Mouse (Mus musculus): ENCODE data around the gene Dock6.

Dock6 gene

GRCm38 (mm10) chr9:21847425-21847824 lies 5.0 kb downstream of the Dock6 start:
- in situ Hi-C loops (cut with MboI; ENCODE audit: unreplicated experiment in 2 of 2): loop anchor here (25.0 kb wide), 2 partner anchors 315 to 540 kb away; partner anchors contain the start of genes Anln (in 1 of the 2) and Pigyl (in 1 of the 2)

DNA sequence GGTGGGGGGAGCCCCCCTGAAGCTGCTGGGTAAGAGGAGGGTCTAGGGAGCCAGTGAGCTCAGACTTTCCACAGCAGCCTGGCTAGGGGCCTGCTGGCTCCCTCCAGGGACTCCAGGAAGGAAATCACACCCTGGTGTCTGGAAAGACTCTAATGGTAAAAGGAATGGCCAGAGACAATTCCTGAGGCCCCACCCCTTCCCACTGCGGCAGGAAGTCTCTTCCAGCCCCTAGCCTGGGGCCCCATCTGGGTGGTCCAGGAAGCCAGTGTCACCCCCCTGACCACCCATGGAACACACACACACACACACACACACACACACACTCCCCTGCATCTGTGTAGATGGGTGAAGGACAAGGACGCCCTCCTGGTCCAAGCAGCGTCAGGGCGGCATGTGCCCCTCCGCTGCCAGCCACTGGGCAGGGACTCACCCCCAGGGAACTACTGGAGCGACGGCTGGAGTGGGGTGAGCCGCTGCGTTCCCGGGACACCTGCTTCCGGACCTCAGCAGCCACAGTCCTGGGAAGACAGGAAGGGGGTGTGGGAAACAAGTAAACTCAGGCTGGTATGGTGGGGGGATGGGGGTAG lies 5.6 kb downstream of the Dock6 start:
- in situ Hi-C loops (cut with MboI; ENCODE audit: unreplicated experiment in 2 of 2): loop anchor here (25.0 kb wide), 2 partner anchors 315 to 540 kb away; partner anchors contain the start of genes Anln (in 1 of the 2) and Pigyl (in 1 of the 2)

DNA sequence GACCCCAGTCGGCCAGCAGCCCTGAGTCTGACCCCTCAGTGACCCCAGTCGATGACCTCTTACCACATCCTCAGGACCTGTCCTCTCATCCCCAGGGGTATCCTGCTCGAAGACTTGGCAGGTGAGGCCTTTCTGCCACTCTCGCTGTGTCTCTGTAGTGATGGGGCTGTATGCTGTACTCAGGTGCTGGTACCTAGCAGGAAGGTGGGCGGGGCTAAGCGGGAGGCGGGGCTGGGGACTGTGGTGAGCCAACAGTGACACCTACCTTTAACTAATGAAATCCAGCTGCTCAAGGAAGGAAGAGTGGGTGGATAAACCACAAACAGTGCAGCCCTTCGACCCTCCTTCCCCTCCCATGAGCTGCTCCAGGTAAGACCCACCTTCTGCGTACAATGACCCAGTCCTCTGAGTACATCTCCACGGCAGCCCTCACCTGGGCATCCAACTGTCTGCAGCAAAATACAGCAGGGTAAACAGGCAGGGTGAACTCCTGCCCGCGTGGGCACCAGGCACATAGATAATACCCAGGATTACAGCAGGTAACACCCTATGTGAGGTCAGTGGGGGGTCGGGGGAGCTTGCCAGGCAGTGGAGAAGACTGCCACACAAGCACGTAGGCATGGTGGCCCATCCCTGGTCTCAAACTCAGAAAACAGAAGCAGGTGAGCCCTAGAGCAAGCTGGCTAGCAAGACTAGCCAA lies 6.9 kb downstream of the Dock6 start:
- in situ Hi-C loops (cut with MboI; ENCODE audit: unreplicated experiment in 2 of 2): loop anchor here (25.0 kb wide), 2 partner anchors 317 to 542 kb away; partner anchors contain the start of genes Anln (in 1 of the 2) and Pigyl (in 1 of the 2)

DNA sequence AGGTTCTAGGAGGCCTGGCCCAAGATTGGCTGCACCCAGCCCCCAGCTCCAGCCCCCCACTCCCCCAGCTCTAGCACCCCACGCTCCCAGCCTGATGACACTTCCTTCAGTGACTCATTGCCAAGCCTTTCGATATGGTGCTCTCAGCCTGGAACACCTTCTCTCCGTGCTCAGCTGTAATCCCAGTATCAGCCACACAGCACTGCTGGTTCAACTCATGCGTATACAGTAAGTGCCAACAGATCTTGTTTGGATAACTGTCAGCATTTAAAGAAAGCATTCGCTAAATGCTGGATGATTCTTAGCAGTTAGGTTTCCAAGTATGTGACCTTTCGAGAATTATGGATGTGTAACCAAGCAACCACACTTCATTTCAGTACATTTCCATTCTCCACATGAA lies 9.3 kb downstream of the Dock6 start:
- in situ Hi-C loops (cut with MboI; ENCODE audit: unreplicated experiment in 2 of 2): loop anchor here (25.0 kb wide), 2 partner anchors 319 to 544 kb away; partner anchors contain the start of genes Anln (in 1 of the 2) and Pigyl (in 1 of the 2)

DNA sequence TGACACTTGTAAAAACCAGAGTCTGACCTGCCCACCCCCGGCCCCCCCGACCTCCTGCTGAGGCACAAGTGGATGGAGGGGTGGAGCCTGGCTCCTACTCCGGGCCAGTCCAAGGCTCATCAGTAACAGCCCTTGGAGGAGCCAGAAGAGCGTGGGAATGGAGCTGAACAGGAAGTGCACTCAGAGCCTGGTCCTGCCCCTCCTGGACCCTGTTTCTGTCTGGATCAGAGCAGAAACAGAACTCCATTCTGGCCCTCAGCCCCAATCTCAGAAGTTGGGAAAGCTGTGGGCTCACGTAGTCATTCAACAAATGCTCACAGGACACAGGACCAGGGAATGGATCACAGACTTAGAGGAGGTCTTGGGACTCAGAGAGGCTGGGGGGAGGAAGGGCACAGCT lies 10.0 kb downstream of the Dock6 start:
- in situ Hi-C loops (cut with MboI; ENCODE audit: unreplicated experiment in 2 of 2): loop anchor here (25.0 kb wide), 2 partner anchors 320 to 545 kb away; partner anchors contain the start of genes Anln (in 1 of the 2) and Pigyl (in 1 of the 2)

DNA sequence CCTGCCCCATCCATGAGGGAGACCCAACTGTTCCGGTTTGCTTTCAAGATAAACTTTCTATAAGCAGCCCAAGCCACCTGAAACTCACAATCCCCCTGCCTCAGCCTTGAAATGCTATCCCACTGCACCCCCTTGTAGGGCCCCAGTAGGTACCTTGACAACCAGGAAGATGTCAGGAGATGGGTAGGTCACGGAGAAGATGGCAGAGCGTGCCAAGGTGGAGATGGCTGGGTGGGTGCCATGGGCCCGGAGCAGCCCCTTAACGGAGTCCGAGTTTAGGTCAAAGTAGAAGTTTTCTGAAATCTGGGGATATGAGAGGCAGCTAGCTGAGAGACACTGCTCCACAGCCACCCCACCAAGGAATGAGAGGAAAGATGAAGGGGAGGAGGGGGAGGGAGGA lies 11.1 kb downstream of the Dock6 start:
- in situ Hi-C loops (cut with MboI; ENCODE audit: unreplicated experiment in 2 of 2): loop anchor here (25.0 kb wide), 2 partner anchors 321 to 546 kb away; partner anchors contain the start of genes Anln (in 1 of the 2) and Pigyl (in 1 of the 2)

DNA sequence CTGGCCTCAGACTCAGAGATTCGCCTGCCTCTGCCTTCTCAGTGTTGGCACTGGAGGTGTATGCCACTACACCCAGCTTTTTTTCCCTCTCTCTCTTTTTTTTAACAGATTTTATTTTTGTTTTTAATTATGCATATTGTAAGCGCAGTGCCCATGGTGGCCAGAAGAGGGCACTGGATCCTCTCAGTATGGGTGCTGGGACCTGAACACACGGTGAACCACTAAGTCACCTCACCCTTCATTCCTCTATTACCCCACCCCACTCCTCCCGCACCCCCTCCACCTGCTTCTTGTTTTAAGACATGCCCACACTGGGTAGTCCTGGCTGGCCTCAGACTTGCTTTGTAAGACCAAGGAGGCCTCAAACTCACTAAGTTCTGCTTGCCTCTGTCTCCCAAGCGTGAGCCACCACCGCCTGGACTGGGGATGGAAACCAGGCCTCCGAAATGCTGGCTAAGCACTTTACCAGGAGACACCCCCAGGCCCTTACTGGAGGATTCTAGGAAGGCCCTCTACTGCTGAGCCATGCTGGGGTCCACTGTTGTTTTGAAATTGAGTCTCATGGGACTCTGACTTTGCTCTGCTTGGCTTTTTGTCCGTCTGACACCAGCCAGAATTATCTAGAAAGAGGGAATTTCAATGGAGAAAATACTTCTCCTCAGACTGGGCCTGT lies 12.2 kb downstream of the Dock6 start:
- in situ Hi-C loops (cut with MboI; ENCODE audit: unreplicated experiment in 2 of 2): loop anchor here (25.0 kb wide), 2 partner anchors 322 to 547 kb away; partner anchors contain the start of genes Anln (in 1 of the 2) and Pigyl (in 1 of the 2)

GRCm38 (mm10) chr9:21837690-21838089 lies 14.7 kb downstream of the Dock6 start:
- in situ Hi-C loops (cut with MboI; ENCODE audit: unreplicated experiment in 2 of 2): loop anchor here (5.0 to 25.0 kb wide), 6 partner anchors 207 to 565 kb away; partner anchors contain the start of genes Pigyl (in 2 of the 2), Anln (in 1 of the 2) and Elavl3 (in 1 of the 2)

- in situ Hi-C loops (cut with MboI; ENCODE audit: unreplicated experiment in 2 of 2): loop anchor here (5.0 to 25.0 kb wide), 6 partner anchors 209 to 567 kb away; partner anchors contain the start of genes Pigyl (in 2 of the 2), Anln (in 1 of the 2) and Elavl3 (in 1 of the 2)
Measured at GRCm38 (mm10) chr9:21835258-21835912, 17.1 kb downstream of the Dock6 start, which contains the start of gene Angptl8. Gene Angptl8 (plus strand): TSS chr9:21835510.

DNA sequence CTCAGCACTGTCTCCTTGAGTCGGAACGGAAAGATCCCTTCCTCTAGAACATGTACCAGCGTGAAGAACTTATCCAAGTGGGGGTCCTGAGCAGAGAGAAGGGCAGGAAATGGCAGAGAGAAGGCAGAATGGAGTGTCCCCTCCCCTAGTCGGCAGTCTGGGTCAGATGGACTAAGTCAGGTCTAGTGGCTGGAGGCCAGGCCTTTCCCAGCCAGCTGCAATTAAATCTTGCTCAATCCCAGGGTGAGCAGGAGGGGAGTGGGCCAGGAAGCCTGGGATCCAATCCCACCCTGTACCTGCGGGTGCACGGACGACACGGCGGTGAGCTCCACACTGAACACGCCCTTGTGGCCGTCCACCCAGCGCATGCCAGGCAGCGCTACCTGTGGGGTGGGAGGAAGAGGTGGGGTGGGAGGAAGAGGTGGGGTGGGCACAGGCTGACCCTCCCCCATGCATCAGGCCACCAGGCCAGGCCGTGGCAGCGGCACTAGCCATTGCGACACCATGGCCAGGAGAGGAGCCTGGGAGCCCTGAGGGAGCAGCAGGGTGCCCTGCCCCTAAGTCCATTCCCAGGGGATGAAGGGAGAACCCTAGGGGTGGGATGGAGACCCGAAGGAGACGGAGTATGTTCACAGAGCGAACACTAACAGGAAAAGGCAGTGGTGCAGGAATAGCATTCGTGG lies 20.7 kb downstream of the Dock6 start:
- in situ Hi-C loops (cut with MboI; ENCODE audit: unreplicated experiment in 2 of 2): loop anchor here (10.0 to 25.0 kb wide), 5 partner anchors 213 to 556 kb away; partner anchors contain the start of genes Pigyl (in 2 of the 2), Anln (in 1 of the 2) and Elavl3 (in 1 of the 2)

GRCm38 (mm10) chr9:21830936-21831335 lies 21.5 kb downstream of the Dock6 start:
- in situ Hi-C loops (cut with MboI; ENCODE audit: unreplicated experiment in 2 of 2): loop anchor here (10.0 to 25.0 kb wide), 5 partner anchors 214 to 556 kb away; partner anchors contain the start of genes Pigyl (in 2 of the 2), Anln (in 1 of the 2) and Elavl3 (in 1 of the 2)

- in situ Hi-C loops (cut with MboI; ENCODE audit: unreplicated experiment in 2 of 2): loop anchor here (10.0 to 25.0 kb wide), 5 partner anchors 214 to 557 kb away; partner anchors contain the start of genes Pigyl (in 2 of the 2), Anln (in 1 of the 2) and Elavl3 (in 1 of the 2)
Measured at GRCm38 (mm10) chr9:21830461-21830850, 22.0 kb downstream of the Dock6 start.

DNA sequence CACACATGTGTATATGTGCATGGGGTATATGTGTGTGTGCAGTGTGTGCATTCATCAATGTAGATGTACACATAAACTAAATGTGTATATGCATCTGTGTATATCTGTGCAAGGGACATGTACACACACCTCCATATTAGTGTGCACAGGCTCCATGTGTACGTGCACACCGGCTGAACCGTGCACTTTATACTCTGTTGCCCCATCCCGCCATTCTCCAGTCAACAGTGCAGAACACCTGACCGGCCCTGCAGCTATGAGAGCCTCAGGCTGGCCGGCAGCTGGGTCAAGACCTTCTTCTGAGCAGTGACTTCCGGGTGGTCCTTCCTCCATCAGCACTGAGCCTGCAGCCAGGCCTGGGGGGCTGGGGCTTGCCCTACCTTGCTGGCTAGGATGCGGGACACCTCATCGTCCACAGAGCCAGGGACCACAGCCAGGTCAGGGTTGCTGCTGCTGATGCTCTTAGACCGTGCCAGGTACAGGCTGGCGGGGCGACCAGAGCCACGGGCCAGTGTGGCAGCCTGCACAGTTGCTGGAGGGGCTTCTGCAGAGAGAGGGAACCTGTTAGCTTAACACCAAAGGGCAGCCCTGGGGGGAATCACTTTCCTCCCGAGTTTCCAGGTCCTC lies 22.5 kb downstream of the Dock6 start:
- in situ Hi-C loops (cut with MboI; ENCODE audit: unreplicated experiment in 2 of 2): loop anchor here (10.0 to 25.0 kb wide), 5 partner anchors 215 to 557 kb away; partner anchors contain the start of genes Pigyl (in 2 of the 2), Anln (in 1 of the 2) and Elavl3 (in 1 of the 2)

DNA sequence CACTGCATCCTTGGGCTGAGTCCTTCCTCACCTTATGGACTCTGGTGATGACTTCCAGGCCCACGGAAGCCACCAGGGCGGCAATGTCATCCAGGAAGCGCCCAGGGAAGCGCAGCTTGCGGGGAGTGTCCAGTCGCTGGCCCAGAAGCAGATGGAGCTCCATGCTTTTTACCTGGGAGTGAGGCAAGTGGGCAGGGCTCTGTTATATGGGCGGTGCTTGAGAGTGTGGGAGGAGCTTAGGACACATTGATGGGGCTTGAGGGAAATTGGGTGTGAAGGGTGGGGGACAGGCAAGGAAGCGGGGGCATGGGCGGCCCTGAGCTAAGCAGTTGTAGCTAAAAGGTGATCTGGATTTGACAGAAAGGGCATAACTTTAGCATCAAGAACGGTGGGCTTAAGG lies 28.1 kb downstream of the Dock6 start:
- in situ Hi-C loops (cut with MboI; ENCODE audit: unreplicated experiment in 2 of 2): no loop called here

- in situ Hi-C loops (cut with MboI; ENCODE audit: unreplicated experiment in 2 of 2): no loop called here
Measured at GRCm38 (mm10) chr9:21823957-21824356, 28.5 kb downstream of the Dock6 start.

GRCm38 (mm10) chr9:21822686-21823085 lies 29.7 kb downstream of the Dock6 start:
- in situ Hi-C loops (cut with MboI; ENCODE audit: unreplicated experiment in 2 of 2): no loop called here

DNA sequence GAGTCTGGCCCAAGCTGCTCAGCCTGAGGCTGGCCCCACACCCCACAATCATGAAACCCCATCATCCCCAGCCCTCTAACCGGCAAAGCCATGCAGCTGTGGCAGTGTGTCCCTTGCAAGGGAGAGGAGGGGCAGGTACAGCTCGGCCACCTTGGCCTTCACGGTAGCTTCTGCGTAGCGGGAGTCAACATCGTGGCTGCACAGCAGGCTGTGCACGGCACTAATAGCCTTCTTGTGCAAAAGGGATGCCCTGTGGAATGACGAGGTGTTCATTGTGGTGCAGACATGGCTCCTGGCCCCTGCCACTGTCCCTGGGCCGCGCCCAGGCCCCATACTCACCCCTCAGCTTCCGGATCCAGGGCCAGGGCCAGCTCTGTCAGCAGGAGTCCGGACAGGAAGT lies 32.3 kb downstream of the Dock6 start:
- in situ Hi-C loops (cut with MboI; ENCODE audit: unreplicated experiment in 2 of 2): no loop called here

DNA sequence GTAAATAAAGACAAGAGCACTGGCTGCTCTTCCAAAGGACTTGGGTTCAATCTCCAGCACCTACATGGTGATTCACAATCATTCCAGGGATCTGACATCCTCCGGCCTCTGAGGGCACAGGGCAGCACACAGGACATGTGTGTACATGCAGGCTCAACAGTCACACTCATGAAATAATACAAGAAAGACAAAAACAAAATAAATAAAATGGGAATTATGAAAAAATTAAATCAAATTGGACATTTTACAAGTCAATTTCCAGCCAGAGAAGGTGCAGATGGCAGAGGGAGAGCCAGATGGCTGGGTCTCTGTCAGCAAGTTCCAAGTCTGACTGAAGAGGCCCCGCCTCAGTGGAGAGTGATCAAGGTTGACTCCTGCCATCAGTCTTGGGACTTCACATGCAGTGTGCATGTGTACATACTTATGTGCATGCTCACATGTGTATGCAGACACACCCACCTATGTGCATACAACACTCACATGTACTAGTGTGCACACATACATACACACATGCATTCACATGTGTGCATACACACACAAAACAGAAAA lies 33.2 kb downstream of the Dock6 start:
- in situ Hi-C loops (cut with MboI; ENCODE audit: unreplicated experiment in 2 of 2): no loop called here

All from v-Abl transformed pro-B cells (cell line).